Mouse (Mus musculus) layer of hippocampus, postnatal 25 days (tissue): Measurements from ENCODE around the gene Supt20. TPM values are rescaled to one million over a fixed set of nuclear protein-coding genes. Genes with fewer than 3 reads are reported as not detected.

Experiments
- DNase-seq, 2 experiments: peaks; one replicate each; pipeline ENCODE4 v3.0.0; 2022; ENCODE audit warnings: mixed read lengths in 2 of 2, low spot score in 1 of 2; ENCODE audit errors: extremely low spot score in 1 of 2
- total RNA-seq, 2 experiments: library from RNA; stranded (reverse); gene quantifications; 2 replicates each; pipeline ENCODE4 v1.2.3; 2021

Supt20 gene
- 10 to 100 TPM; 34.9 to 49.6 TPM for total RNA-seq

DNA sequence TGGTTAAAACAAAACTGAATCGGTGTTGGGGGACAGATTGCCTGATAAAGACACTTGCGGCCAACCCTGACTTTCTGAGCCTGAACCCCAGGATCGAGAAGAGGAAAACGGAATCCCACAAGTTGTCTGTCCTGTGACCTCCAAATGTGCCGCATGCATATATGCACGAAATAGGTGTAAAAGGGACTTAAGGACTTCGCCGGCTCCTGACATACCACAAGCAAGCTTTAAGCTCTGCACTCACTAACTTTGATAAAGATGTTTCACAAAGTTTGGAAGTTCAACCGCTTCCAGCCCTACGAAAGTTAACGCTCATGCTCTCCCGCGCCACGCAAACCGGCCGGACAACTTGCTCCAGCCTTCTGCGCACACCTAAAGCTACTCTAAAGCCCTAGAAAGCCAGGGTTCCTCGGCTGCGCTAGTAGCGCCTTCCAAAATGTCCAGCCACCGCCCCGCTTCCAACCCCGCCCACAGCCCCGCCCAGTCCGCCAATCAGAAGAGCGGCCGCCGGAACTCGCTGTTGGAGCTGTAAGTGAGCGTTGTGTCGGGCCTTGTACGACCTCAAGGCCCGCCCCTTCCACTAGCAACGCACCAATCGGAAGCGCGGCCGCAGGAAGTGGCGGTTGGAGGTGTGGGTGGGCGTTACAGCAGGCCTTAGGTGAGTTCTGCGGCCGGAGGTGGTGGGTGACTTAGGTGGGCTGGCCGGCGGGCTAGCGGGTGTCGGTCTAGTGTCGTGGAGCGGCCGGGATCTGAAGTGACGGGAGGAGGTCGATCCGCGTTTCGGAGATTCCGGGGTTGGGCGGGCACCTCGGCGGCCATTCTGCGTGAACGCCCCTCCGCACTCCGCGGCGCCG is at the start of gene Supt20:
Gene Supt20 (plus strand): TSS at position 606 of the 854 bp plus-strand sequence.
- peak; percentile 77 to 82 for DNase-seq

DNA sequence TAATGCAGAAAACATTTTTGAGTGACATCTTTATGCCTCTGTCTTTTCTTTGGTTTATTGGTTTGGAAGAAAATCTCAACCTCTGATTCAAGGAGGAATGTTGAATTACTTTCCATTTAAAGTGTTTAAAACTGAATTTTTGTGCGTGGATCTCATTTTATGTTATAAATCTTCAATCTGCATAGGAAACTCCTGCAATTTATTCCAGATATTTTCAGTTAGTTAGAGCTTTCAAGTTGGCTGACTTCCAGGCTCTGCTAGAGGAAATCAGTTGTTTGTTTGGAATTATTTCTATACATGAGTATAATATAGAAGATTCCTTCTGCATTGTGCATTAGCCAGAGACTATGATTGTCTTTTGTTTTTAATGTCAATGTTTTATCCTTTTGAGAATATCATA is 49.8 kb upstream of the Supt20 start:
- DNase-seq, result no peak

DNA sequence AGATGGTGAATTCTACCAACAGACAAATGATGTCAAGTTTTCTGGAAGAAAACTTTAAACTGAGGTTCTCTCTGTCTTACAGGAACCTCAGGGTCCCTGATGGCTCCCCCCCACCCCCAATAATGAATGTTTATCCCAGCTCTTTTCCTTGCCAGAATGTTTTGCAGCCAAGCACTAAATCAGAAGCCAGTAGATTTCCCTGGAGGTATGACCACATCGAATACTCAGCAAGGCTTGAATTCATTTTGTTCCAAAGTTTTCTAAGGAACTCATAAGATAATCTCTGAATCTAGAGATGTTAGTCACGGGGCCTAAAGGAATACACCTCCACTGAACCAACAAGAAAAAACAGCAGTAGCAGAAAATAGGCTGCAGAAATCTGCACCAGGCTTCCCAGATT is 45.0 kb upstream of the Supt20 start:
- DNase-seq, result no peak

DNA sequence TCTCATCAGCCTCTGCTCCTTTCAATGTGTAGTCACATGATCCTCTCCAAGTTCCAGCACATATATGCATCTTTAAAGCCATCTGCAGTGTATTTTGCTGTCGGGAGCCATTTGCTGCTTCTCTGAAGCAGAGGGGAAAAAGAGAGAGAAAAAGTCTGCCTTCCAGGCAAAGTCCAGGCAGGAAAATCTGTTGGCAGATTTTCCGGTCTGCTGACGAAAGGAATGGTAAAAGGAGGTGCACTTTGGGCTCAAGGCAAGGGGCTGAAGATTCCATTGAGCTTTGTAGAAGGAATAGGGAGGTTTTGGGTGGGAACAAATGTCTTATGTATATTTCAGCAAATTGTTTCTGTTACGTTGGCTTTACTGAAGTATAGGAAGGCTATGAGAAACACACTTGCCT is 41.0 kb upstream of the Supt20 start:
- DNase-seq, result no peak

DNA sequence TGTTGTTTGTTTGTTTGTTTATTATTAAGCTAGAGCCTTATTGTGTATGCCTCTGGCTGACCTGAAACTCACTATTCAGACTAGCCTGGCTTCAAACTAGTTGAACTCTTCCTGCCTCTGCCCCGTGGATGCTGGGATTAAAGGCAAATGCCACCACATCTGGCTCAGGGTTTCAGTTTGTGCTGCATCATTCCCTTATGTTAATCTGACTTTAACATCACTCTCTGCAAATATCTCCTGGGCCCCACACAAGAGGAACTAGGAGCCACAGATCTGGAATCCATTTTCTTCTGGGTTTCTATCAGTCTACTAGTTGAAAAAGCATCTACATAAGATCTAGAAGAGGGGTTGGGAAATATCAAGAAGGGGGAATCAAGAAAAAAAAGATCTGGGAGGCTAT is 38.4 kb upstream of the Supt20 start:
- DNase-seq, result no peak

DNA sequence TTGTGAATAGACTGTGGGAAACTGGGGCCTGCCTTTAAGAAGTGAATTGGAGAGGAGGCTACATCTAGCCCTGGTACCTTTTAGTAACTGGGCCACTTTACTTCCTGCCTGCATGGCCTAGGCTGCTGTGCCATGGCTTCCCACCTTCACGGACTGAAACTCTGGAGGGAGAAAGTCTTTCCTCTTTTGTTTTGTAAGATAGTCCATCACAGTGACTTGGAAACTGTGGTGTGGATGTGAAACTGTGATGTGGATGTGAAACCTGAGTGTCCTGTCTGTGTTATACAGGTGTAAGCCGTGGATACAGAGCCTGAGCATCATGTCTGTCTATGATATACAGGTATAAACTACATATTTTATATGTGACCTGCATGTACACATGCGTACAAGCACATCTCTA is 35.5 kb upstream of the Supt20 start:
- DNase-seq, result no peak

DNA sequence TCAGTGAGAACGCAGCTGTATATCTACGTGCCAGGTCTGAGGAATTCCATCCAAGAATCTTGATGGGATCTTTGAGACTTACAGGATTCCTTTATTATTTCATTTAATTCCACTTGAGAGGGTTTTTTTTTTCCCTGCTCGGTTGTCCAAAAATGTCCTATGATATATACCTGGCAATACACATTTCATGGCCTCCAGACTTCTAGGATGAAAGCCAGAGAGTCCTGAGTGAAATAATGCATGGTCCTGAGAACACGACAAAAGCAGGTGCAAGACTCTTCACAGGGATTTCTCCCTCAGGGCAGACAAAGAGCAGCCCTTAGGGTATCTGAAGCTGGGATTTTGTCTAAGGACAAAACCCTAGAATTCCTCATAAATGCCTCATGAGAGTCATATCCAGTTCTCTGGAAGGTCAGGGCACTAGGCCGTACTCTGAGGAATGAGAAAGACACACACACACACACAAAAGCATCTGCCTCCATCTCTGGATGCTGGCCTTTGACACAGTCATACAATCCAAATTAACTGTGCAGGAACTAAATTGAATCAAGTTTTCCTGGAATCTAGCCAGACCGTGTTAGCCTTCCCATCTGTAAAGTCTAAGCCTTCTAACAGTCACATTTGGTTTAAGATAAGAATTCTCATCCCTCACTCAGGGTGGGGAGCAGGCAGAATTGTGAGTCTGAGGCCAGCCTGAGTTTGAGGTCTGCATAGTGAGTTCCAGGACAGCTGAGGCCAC is 34.5 kb upstream of the Supt20 start:
- no peak for DNase-seq

DNA sequence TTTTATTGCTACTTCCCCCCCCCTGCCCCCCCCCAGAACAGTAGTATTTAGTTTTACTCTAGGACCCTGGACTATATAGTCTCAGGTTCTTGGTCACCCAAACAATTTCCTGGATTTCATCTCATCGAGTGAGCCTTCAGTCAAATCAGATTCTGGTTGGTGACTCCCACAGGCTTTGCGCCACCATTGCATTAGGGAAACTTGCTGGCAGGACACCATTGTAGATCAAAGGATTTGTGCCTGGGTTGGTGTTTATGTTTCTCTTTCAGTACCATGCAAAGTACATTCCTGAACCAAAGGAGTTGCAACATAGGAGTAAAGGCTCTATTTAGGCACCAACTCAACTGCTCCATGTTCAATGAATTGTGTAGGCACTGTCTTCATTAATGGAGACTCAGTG is 32.9 kb upstream of the Supt20 start:
- DNase-seq, result no peak

DNA sequence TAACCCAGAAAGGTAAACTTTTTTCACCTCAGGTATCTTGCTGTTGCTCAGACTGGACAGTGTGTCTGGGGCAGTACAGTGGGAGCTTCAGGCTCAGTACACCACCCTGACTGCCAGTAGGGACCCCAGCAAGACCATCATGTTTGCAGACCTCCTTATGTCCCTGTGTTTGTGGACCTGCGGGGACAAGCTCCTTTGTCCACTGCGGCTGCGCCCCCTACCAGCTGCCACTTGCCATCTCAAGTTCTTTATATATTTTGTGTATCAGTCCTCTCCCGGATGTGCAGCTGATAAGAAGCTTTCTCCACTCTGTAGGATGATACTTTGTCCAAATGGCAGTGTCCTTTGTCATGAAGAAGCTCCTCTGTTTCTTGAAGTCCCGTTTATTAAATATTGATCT is 30.2 kb upstream of the Supt20 start:
- no peak for DNase-seq

DNA sequence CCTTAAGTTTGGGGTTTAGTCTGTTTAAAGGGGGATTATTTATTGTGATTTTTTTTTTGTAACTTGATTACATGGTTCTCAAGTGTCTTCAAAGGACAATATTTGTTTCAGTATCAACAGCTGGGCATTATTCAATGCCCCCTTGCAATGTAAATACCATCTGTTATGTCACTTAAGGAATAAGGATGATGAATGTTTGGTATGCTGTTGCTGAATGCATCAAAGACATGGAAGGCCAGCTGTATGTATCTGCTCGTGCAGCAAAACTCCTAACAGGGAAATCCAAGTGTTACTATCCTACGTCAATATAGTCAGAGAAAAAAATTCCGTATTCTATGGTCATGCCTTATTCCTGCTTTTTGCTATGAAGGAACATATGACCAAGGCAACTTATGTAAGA is 24.5 kb upstream of the Supt20 start:
- no peak for DNase-seq

DNA sequence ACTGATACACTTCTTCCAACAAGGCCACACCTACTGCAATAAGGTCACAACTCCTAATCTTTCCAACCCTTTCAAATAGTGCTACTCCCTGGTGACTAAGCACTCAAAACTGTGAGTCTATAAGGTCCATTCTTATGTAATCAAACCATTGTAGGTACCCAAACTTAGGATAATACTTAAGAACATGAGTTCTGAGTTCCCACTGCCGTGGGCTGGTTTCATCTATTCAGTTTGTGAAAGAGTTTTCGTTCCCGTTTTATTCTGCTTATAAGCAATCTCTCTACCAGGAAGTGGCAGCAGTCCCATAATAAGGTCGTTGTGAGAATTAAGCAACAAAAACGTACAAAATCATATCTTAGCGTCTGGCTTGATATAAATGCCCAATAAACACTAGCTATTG is 23.9 kb upstream of the Supt20 start:
- DNase-seq, result no peak

DNA sequence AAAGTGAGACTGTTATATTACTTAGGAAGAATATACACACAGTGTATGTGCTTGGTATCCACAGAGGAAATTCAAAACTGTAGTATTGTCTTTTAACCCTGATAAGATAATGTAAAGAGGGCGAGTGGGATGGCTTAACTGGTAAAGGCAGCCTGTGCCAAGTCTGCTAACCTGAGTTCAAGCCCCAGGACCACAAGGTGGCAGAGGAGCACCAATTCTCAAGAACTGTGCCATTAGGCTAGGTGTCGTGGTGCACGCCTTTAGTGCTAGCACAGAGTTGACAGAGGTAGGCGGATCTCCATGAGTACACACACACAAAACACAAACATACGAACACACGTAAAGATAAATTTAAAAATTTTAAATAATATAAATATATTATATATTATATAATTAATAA is 23.0 kb upstream of the Supt20 start:
- no peak for DNase-seq

DNA sequence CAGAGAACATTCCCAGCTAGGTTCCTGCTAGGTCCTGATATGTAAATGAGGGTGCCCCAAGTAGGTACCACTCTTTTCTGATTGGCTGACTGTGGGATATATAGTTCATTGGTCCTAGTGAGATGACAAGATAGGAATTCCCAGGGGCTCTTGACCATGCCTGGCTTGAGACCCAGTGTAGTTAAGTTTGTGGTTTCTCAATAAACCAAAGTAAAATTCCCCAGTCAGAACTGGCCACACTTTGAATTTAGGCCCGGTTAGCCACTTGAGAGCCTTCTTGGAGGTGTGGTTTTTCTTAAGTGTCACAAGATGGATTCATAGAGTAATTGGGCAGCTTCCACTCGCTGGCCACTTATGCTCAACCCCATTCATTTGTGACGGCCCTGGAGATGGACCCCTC is 20.5 kb upstream of the Supt20 start:
- DNase-seq, result no peak

DNA sequence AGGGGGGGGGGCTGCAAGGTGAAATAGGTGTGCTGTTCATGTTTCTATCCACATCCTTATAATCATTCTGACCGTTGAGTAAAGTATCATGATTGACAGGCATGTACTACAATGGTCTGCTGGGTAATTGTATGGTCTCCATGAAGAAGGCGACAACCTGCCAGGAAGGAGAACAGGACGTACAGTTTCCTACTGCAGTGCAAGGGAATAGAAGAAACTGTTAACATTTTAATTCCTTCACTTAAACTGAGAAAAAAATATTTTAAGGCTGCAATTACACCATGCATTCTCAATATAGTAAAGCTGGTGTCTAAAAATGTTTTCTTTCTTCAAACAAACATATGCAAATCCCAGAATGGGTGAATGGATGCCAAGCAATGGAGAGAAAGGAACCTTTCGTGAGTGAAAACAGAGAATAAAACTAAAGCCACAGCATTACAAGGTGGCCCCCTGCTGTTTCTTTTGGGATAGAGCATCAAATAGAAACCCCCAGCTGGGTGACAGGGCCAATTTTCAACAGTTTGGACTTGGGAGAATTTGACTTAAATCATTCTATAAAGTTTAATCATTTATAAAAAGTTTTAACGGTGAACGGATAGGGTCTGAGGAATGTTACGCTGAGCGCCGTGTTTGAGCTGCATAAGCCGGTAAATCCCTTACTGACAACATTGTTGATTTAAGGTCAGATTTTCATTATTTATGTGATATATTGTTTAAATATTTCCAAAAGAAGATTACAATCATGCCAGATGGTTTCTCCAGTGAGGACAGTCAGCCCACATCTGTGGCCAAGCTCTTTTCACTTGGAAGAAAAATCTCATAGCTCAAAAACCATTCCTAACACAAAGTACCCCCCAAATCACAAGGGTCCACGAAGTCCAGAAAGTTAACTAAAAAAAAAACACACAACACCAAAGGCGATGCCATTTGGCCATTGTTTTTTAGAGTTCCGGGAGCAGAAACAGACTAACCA is 19.8 kb upstream of the Supt20 start:
- DNase-seq, result peak; percentile 29 to 42

DNA sequence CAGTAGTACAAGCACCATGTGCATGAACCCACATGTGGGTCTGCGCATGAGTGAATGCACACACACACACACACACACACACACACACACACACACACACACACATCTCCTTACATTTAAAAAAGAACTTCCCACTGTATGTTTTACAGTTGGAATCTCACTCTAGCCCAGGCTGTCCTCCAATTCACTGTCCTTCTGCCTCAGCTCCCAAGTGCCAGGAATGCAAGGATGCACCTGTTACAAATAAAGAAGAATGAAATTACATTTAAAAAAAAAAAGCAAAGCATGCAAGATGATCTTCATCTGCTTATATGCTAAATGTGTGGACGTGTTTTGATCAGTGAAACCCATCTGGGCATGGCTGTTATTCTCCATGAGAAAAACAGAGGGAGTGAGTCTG is 15.8 kb upstream of the Supt20 start:
- DNase-seq, result no peak

DNA sequence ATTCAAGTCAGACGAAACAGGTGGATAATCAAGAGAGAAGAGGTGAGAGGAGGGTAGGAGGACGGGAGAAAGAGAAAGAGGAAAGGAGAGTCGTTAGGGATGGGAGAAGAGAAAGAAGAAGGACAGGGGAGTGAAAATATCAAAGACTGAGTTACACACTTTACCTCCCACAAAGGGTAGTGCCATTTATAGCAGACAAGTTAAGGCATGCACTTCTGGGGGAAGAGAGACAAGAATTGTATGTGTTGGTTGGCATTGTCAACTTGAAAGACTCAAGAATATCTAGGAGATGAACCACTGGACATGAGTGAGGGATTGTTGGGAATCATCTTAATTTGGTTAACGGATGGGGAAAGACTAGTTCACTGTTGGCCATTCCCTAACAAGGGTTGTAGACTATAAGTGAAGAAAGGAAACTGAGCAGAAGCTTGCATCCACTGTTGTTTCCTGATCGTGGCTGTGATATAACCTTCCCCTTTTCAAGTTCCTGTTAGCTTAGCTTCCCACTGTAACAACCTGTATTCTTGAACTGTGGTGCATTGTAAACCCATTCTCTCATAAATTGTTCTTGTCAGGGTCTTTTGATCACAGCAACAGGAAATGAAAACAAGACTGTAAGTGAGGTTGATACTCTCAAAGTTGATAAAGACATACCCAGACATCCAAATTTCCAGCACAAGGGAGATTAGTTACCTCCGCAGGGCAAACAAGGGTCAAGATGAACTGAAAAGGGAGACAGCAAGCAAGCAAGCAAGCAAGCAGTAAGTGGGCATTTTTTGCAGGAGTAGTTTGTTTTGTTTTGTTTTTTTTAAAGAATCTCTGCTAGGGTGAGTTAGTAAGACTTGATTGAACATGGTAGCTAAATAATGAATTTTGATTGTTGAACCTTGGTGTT is 11.1 kb upstream of the Supt20 start:
- DNase-seq, result no peak

DNA sequence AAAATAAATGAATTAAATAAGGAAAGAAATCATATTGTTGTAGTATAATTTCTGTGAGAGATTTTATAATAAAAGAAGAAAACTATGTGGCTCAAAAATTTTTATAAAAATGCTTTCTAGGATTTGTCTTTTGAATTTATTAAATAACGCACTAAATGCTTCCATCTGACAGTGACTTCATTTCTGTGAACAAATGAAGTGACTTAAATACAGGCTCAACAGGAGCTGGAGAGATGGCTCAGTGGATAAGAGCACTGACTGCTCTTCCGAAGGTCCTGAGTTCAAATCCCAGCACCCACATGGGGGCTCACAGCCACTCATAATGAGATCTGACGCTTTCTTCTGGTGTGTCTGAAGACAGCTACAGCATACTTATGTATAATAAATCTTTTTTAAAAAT is 7.4 kb upstream of the Supt20 start:
- DNase-seq, result no peak

DNA sequence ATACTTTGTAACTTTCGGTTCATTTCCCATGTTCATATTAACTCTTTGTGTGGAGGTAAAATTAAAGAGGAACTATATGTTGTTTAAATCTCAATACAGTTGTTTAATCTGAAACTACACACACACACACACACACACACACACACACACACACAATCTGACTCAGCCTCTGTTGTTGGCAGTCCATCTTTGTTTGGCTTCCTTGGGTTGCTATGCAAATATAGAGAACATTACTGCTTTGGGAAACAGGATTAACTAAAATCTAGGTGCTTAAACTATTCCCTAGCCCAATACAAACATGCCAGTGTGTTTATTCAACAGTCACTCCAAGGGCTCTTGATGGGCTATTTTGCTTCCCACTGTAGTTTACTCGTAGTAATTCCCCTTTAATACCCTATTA is 5.4 kb upstream of the Supt20 start:
- no peak for DNase-seq

DNA sequence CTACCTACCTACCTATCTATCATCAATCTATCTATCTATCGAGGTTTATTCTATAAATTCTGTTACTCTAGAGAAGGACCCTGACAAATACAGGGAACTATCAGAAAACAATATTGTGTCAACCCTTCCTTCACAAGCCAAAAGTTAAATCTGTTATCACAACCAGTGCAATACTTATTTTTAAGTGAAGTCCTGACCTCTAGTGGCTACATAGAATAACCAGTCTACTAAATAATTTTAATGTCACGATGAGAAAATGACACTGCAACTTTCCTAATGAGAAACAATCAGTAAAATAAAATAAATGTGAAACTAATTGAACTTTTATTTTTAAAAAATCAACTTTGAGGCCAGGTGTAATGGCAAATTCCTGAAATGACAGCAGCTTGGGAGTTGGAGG is 3.5 kb upstream of the Supt20 start:
- no peak for DNase-seq

DNA sequence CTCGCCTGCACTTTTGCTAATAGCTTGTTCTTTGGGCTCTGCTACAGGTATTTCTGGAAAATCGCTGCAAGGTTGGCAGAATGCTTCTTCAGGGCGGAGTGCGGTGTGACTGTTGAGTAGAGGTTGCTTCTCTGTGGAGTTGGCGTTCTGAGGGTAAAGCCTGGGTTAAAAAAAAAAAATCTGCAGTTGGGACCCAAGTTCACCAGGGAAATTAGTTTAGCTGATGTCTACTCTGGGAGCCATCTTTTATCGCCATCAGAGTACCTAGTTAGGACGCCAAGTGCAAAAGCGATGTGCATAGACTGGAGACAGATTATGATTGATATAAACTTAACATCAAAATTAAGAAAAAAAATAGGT is 429 bp downstream of the Supt20 start:
- no peak for DNase-seq
